Mouse (Mus musculus) thymus, postnatal 36 days (tissue): ENCODE results near the gene Zswim1.
A peak's percentile ranks its signal among the peaks of the same experiment; 100 is the strongest.
"Not testable (repeated sequence)": the region's sequence is repeated elsewhere in the genome, so short reads cannot be mapped to it uniquely, and the experiment has no call there.

Experiments used
- DNase-seq, 2 experiments: peaks; one replicate each; pipeline ENCODE4 v3.0.0; 2022; ENCODE audit warnings: mixed read lengths in 2 of 2

Gene Zswim1

DNA sequence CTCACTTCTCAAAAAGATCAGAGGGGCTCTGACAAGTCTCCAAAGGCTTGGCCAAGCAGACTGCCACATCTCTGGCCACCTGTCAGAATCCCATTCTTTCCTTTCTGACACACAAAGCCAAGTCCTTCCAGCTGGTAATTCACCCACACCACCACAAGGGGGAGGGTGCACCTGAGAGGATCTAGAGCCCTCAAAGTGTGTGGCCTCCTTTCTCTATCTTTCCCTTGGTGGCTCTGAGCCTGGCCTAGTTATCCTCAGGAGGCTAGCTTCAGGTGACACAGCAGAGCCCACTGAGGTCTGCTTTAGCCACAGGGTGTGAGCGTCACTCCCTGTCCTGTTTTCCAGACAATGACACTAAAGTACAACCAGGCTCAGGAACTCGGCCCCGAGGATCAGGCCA, 29.2 kb upstream of the Zswim1 start:
- DNase-seq: peak; percentile 57 to 62

DNA sequence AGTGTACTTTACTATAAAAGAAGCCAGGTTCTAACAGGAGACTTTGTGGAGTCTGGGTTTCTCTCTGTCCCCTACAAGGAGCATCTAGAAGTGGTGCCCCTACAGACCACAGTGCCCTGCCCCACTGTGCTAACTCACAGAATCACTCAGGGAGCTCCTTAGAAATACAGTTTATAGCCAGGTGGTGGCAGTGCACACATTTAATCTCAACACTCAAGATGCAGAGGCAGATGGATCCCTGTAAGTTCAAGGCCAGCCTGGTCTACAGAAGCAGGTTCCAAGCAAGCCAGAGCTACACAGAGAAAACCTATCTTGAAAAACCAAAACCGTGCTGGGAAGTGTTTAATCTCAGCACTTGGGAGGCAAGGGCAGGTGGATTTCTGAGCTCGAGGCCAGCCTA, 28.7 kb upstream of the Zswim1 start:
- no peak for DNase-seq

DNA sequence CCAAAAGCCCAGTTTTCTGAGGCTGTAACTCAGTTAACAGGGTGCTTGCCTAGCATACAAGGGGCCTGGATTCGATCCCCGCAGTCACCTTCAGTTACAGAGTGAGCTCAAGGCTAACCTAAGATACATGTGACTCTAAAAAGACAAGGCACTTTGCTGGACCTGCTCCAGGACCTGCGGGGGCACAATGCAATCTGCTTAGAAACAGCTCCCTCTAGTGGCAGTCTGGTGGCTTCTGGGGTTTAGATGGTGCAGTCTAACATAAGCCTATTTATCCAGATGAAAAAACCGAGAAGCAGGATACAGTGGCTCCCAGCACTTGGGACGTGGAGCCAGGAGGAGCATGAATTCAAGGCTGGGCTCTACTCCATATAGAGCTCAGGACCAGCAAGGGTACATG, 28.2 kb upstream of the Zswim1 start:
- peak; percentile 58 to 59 for DNase-seq

DNA sequence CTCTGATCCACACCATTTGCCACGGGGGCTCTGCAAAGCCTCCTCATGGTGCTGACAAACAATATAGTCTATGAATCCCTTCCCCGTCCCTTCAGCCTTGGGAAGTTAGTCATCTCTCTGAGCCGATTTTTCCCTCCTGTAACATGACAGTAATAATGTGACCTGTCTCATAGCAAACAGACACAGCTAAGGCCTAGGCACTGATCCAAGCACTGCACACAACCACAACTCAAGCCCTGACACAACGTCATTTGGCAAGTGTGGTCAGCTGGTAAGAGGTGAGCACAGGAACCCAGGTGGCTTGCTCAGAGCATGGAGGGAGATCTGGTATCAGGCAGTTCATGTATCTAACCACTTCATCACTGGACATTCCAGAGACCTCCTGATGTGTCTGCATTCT, 26.6 kb upstream of the Zswim1 start:
- DNase-seq: no peak

DNA sequence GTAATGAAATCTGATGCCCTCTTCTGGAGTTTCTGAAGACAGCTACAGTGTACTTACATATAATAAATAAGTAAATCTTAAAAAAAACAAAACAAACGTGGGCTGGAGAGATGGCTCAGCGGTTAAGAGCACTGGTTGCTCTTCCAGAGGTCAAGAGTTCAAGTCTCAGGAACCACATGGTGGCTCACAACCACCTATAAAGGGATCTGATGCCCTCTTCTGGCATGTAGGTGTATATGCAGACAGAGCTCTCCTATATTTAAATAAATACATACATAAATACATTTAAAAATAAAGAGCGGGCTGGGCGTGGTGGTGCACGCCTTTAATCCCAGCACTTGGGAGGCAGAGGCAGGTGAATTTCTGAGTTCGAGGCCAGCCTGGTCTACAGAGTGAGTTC, 23.9 kb upstream of the Zswim1 start:
- not testable (repeated sequence) for DNase-seq

DNA sequence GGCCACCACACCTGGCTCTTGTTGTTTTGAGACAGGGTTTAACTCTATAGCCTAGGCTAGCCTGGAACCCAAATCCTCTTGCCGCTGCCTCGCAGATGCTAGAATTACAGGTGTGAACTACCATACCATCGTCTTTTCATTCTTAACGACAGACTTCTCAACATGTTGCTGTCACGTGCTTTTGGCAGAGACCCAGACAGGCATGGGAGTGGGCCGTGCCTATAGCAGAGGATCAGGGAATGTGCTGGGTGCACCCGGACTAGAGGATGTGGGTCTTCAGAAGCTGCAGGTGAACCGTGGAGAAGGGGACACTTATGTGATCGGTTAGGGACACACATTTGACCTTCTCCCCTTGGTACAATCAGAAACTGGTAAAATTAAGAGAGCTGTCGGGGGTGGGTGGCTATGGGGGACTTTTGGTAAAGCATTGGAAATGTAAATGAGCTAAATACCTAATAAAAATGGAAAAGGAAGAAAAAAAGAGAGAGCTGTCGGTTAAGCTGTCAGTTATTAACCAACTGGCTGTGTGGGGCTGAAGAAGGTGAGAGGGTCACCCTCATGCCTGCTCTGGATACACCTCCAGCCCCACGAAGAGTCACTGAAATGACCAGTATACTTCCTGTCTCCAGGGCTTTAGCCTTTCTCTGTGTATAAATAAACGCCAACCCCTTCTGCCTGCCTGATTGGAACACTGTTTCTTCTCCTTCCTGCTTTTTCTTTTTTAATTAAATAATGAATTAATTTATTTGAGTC, 22.1 kb upstream of the Zswim1 start:
- DNase-seq: no peak

DNA sequence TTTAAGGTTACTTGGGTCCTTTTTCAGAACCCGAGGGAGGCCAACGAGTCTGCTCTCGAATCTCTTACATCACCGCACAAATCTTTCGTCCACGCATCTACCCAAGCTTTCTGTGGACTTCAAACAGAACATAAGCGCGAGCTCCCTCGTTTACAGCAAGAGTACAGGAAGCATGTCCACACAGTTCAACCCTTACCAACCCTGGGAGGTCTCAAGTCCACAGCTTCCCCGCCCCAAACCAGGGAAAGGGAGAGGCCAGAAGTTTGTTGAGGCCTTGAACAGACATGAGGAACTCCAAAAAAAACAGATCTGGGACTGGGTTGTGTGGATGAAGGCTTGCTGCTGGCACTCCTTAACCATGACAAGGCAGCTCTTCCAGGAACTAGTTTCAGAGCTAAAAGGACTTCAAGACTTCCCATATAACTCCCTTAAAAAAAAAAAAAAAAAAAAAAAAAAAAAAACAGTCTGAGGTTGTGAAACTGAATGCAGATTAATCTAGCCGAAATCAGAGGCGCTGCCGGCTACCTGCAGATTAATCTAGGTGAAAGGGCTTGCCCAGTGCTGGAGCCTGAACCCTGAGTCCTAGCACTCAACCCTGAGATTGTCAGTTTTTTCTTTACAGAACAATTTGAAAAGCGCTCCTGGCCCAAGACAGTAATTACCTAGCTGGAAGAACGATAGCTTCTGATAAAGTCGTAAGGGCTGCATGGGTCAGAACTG, 19.1 kb upstream of the Zswim1 start:
- DNase-seq: no peak

DNA sequence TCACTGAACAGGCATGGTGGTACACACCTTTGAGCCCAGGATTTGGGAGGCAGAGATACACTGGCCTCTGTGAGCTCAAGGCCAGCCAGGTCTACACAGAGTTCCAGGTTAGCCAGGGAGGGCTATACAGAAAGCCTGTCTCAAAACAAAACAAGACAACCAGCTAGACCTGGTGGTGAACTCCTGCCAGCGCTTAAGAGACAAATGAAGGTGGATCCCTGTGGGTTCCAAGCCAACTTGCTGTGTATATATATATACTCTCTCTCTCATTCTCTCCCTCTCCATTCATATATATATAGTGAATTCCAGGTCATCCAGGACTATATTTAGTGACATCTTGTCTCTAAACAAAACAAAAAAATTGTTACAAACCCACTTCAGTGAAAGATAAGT, 18.6 kb upstream of the Zswim1 start:
- no peak for DNase-seq

DNA sequence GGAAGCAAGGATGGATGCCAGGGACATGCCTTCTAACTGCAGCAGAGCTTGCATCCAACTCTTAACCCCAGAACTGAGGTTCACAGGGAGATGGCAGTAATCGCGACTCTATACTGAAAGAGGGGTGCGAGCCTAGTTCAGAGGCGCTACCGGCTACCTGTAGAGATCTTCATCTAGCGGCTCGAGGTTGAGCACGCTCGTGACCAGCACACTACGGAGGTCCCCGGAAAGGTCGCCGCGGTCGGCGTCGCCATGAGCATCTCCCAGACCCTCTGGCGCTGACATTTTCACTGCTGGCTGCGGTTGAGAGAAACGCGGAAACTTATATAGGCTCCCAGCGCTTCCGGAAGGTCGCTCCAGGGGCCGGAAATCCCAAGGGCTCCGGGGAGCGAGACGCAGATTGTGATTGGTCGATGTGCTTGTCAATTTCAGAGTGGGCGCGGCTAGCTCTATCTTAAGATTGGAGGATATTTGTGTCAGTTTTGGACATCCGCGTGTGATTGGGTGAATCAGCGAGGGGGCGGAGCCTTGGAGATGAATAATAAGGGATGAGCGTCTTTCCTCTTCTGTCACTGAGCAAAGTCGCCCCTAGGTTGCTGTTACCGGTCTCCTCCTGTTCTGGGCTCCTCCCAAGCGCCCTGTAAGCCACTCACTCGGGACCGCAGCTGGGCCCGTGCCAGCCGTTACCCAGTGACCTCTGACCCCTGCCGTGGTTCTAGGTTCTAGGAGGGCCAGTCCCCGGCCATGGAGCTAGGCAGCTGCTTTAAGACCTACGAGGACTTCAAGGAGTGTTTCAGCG, 17.8 kb upstream of the Zswim1 start, which contains the start of the genes Acot8 and Zswim3:
Gene Acot8 (minus strand): TSS at position 350 of the 799 bp plus-strand sequence.
Gene Zswim3 (plus strand): TSS at position 566 of the 799 bp plus-strand sequence.
- peak; percentile 98 to 99 for DNase-seq

DNA sequence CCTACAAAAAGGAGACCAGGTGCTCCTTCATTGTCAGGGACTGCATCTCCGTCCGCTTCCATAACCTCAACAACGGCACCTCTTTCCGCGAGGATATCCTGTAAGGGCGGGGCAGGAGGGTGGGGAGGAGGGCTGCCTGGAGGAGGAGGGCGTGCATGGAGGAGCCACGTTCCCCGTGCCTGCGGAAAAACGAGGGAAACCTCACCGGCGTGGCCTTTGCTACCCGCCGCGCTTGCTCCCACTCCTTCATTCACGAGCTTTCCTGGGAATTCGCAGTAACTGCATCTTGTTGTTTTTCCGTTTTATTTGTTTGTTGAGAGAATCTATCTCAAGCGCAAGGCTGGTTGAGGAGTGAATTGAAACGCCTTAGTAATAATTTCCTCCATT, 17.2 kb upstream of the Zswim1 start:
- DNase-seq: no peak

DNA sequence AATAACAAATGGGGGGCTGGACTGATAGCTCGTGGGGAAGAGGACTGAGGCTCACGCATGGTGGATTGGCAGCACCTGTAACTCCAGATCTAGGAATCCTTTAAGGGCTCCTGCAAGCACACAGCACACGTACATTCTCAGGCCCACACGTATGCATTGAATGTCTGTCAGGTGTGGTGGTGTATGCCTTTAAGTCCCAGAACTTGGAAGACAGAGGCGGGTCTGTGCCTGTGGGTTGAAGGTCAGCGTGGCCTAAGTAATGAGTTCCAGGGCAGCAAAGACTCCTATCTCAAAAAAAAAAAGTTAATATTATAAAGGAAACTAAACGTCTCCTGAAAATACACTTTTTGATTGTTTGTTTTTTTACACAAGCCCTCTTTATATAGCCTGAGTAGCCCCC, 15.9 kb upstream of the Zswim1 start:
- DNase-seq: no peak

DNA sequence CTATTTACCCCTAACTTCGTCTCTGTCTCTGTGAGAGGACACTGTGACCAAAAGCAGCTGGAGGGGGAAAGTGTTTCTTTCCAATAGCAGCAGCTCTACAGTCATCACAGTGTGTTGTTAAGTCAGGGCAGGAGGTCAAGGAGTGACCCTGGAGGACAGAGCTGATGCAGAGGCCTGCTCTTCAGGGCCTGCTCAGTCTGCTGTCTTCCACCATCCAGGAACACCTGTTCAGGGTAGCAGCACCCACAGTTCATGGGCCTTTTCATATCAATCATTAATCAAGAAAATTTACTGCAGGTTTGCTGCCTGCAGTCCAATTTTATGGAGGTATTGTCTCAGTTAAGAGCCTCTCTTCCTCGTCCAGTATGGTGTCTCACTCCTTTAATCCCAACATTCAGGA, 8.9 kb upstream of the Zswim1 start:
- DNase-seq: no peak

DNA sequence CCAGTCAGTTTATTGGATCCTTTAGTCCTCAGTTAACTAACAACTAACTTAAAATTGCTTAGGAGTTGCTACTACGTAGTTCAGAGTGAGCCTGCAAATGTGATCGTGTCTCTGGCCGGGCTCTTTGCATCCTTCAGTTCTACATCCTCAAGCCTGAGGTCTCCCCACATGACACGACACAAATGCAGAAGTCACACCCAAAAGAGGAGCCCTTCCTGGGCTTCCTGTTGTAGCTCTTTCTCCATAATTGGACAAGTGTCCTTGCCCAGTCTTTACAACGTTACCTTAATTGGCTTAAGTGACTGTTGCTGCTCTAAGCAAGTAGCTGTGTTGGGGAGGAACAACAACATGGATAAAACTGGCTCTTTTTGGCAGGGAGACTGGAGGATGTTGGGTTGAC, 7.1 kb upstream of the Zswim1 start:
- no peak for DNase-seq

DNA sequence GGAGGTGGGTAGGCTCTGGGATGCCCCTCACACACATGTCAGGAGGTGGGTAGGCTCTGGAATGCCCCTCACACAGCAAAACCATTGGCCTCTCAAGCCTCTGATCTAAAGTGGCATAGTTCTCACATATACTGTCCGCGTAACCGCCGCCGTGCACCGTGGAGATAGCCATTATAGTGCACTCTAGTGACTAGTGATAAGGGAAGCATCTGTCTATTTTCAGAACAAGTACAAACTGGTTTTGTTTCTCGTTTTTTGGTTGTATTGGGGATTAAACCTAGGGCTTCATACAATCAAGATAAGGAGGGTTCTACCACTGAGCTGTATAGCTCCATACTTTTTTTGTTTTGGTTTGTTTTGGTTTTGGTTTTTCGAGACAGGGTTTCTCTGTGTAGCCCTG, 6.7 kb upstream of the Zswim1 start:
- no peak for DNase-seq

DNA sequence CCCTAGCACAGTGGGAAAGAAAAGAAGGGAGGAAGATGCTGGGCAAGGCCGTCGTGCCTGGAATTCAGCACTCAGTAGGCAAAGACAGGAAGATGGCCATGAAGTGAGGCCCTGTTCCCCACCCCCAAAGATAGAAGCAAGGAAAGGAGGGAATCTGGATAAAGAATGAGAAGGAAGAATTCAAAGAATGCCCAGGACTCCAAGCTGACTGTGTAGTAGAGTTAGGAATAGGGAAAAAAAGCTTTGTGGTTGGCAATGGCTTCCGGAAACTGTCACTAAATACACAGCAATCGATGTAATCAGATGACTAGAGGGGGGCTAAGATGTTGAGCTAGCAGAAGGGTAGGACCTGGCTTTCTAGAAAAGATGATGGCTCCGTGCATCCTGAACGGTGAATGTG, 5.3 kb upstream of the Zswim1 start:
- DNase-seq: no peak

DNA sequence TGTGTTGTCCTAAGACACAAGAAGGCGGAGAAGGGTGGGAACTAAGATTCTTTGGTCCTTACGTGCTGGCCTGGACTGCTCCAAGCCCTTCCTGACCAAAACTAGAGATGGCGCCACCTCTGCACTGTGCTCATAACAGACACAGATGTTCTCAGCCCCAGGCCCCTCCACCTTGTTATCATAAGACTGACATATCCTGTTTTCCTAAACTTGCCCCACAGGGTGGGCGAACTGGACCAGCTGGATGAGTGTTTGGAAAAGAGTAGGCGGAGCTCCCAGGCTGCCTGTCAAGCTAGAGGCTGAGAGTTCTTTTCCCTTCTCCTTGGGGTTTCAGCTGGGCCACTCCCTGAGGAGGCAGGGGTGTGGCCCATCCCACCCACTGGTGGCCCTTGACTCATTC, 4.8 kb upstream of the Zswim1 start:
- DNase-seq: no peak

DNA sequence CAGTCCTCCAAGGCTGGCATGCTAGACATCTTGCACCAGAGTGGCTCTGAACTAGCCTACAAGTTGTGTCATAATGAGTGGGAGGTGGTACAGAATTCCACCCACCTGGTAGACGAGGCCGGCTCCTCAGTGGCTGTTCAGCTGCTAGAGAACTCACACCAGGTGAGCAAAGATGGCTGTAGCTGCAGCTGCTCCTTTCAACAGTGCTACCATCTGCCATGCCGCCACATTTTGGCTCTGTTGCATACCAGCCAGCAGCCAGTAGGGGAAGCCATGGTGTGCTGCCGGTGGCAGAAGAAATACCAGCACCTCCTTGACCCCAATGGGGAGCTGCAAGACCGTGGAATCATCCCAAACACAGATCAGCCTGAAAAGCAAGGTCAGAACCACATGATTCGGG, 1.4 kb upstream of the Zswim1 start:
- no peak for DNase-seq

DNA sequence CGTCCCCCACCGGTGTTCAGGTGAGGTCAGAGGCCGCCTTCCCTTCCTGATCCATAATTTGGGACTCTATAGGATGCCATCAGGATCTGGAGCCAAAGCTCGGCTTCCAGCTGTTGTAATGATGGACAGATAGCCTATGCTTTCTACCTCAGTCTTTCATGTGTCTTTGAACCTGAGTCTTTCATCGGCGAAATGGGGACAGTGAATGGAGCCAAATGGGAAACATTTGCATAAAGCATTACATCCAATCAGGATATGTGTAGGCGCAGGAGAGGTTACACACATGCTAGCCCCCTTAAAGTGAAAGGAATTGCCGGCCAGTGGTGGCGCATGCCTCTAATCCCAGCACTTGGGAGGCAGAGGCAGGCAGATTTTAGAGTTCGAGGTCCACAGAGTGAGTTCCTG, 697 bp downstream of the Zswim1 start:
- peak in 1 of 2 experiments; percentile 17 for DNase-seq

DNA sequence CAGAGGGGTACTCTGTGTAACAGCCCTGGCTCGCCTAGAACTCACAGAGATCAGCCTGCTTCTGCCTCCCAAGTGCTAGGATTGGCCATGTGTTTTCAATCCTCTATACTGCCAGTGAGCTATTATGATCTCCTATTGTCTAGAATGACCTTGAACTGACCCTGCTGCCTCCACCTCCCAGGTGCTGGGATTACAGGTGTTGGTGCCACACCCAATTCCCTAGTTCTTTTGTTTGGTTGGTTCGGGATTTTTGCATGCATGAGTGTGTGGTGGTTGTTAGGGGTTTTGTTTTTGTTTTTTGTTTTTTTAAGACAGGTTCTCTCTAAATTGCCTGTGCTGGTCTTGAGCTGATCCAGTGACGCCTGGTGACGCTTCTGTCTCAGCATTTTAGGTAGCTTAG, 1.5 kb downstream of the Zswim1 start:
- no peak for DNase-seq

DNA sequence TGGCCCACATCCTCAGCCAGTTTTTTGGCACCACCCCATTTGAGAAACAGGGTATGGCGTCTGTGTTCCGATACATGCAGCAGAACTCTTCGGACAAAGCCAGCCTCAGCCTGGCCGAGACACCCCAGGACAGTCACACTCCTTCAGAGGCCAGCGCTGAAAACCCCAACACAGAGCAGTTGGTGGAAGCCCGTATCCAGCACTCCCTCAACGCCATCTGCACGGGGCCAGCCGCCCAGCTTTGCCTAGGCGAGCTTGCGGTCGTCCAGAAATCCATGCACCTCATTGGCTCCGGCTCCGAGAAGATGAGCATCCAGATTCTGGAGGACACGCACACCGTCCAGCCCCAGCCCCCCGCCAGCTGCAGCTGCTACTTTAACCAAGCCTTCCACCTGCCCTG, 3.0 kb downstream of the Zswim1 start:
- DNase-seq: no peak

DNA sequence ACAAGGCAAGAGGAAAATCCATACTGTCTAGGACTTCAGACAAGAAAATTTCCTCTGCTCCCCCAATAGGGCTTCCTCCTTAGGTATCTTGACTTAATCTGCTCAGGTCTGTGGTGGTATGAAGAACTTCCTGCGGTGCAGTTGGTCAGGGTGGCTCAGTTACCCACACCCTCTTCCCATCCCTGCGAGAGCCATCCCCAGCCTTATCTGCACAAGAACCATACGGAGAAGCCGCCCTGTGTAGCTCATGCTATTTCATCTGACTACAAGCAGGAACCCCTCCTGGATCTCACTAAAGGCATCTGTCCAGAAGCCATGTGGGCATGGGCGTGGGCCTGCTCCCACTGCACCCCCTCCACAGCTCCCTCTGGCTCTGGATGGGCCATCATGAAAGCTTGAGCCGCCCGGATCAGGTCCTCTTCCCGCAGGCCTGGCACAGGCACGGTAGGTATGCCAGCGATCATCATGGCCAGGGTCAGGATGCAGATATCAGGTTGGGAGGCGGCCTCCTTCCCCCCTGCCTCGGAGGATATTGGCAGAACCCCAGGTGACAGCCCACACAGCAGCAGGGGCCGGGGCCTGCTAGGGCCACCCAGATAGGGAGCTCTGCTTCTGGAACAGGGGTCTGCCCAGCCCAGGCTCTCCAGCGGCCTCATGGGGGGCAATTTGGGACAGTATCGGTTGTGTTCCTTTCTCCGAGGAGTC, 4.8 kb downstream of the Zswim1 start:
- DNase-seq: no peak

DNA sequence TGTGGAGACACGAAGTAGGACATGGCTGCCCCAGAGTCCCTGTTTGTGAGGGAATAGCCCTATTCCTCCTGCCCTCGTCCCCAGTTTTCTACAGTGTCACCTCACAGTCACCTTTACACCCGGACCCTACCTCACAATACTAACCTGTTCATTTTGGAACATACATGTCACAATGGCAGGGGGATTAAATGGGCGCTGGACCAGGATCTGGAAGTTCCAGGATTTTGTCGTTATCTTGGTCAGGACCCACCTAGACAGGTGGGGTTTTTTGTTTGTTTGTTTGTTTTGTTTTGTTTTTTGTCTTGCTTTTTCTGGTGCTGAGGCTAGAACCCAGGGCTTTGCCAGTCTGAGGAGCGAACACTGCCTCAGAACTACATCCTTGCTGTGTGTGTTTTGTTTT, 6.0 kb downstream of the Zswim1 start, which contains the start of gene Spata25:
Gene Spata25 (minus strand): TSS at position 101 of the 400 bp plus-strand sequence.
- no peak for DNase-seq

DNA sequence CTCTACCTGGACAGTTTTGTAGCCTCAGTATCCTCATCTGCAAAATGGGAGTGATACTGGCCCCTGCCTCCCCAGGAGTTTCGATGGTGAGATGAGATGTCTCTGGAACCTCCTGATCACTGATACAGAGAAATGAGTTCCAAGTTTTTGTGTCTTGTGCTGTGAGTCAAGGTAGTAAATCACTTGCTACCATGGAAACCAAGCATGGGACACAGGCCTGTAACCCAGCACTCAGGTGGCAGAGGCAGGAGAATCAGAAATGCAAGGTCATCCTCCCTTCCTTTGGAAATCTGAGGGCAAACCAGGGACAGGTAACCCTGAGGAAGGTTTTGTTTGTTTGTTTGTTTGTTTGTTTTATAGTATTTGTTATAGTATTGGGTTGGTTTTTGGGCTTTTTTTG, 6.6 kb downstream of the Zswim1 start:
- no peak for DNase-seq
